Mouse (Mus musculus): ENCODE measurements around the gene 4933402E13Rik. TPM values are rescaled to one million over a fixed set of nuclear protein-coding genes. Genes with fewer than 3 reads are reported as not detected.

The 4933402E13Rik gene
- polyA plus RNA-seq (2015; fragmentation: Nextera tagmentation; extraction: Ambion mirVana): 0.17 and 0.24 TPM in 2 replicates

- no peaks in the 10 kb centered on the region for H3K27me3 ChIP-seq (ENCODE audit: insufficient read depth, low read length)
- H3K27ac ChIP-seq: no peak within 1 kb of the TSS
- H3K4me2 ChIP-seq (ENCODE audit: low read length): no peak within 1 kb of the TSS
- TF ChIP-seq CTCF (IDR thresholded peaks at IDR 0.05; ENCODE audit: low read depth): no peak
- WGBS: 76% methylated on average over 8 of the region's 8 CpGs
- no peaks in the 10 kb centered on the region for H3K4me1 ChIP-seq (replicated peaks; ENCODE audit: insufficient read depth, low read length)
- no peaks in the 10 kb centered on the region for H3K9me3 ChIP-seq (replicated peaks; ENCODE audit: low read length)
- ATAC-seq (replicated peaks; ENCODE audit: low FRiP score, low read depth) (no peak), DNase-seq (ENCODE audit: low spot score) (no peak)
- H3K36me3 ChIP-seq (ENCODE audit: insufficient read depth, low read length): no peaks in the 10 kb centered on the region
- no peak within 1 kb of the TSS for H3K4me3 ChIP-seq (replicated peaks; ENCODE audit: low read depth, low read length)
- no peak within 1 kb of the TSS for H3K9ac ChIP-seq (ENCODE audit: low read depth, low read length)
Observed at GRCm38 (mm10) chrX:62283199-62283598, at the start of gene 4933402E13Rik. TSS of gene 4933402E13Rik (plus strand) at chrX:62283499.

Other genes with a start within 250 kb of the 4933402E13Rik start
- not detected in 2 replicates for gene 4931400O07Rik, start 184.5 kb downstream of the 4933402E13Rik start, polyA plus RNA-seq (2015; fragmentation: Nextera tagmentation; extraction: Ambion mirVana)

All from kidney, postnatal 0 days (tissue).